Mouse (Mus musculus) forebrain, embryonic 13.5 days (tissue): ENCODE measurements at regions not wholly inside any gene's neighbourhood (a gene's known extent, or its start where the extent isn't known, plus 50 kb on each side); places are given as distances from the start of the nearest gene placed in this dataset.

Experiments used
- ATAC-seq: fragments of 200-750 bp; cut with Nextera tagmentation; 2 replicates; pipeline ENCODE4 v1.8.0; 2017
- H3K27ac ChIP-seq: fragments of 300-500 bp; sonication (generic); 2 replicates; pipeline ENCODE4 v1.5.1; 2015; ENCODE audit warnings: inconsistent platforms, mild to moderate bottlenecking, moderate library complexity
- H3K27me3 ChIP-seq: fragments of 300-500 bp; sonication (generic); 2 replicates; pipeline ENCODE4 v1.6.1; 2015; ENCODE audit warnings: mild to moderate bottlenecking, inconsistent platforms
- H3K36me3 ChIP-seq: fragments of 300-500 bp; sonication (generic); 2 replicates; pipeline ENCODE4 v1.6.1; 2015; ENCODE audit warnings: mild to moderate bottlenecking, inconsistent platforms; ENCODE audit not compliant: poor library complexity, severe bottlenecking
- H3K4me1 ChIP-seq: fragments of 300-500 bp; sonication (generic); 2 replicates; pipeline ENCODE4 v1.6.1; 2015; ENCODE audit warnings: inconsistent platforms
- H3K4me2 ChIP-seq: fragments of 300-500 bp; sonication (generic); 2 replicates; pipeline ENCODE4 v1.6.1; 2015; ENCODE audit warnings: inconsistent platforms, mild to moderate bottlenecking, moderate library complexity
- H3K4me3 ChIP-seq: fragments of 300-500 bp; sonication (generic); 2 replicates; pipeline ENCODE4 v1.5.1; 2015; ENCODE audit warnings: mild to moderate bottlenecking, inconsistent platforms
- H3K9ac ChIP-seq: fragments of 300-500 bp; sonication (generic); 2 replicates; pipeline ENCODE4 v1.6.1; 2015; ENCODE audit warnings: mild to moderate bottlenecking, inconsistent platforms
- H3K9me3 ChIP-seq: fragments of 300-500 bp; sonication (generic); replicated peaks from 2 replicates; pipeline ENCODE4 v1.6.1; 2016; ENCODE audit warnings: inconsistent platforms
- WGBS: fragments of 180-500 bp; shearing (Covaris S2); methylation state at CpG from one replicate; pipeline ENCODE4 v1.1.7; 2015; 5-methylcytosine and 5-hydroxymethylcytosine counted together

- ATAC-seq: peak; percentile 63
- Histone ChIP-seq H3K4me1 (no peaks in the 10 kb centered on the region), H3K9ac (no peak overlapping the region), H3K4me2 (no peak overlapping the region), H3K4me3 (no peak overlapping the region), H3K27me3 (no peaks in the 10 kb centered on the region), H3K36me3 (no peaks in the 10 kb centered on the region), H3K9me3 (no peaks in the 10 kb centered on the region), H3K27ac (no peak overlapping the region)
- 17% methylated on average over 5 of the region's 5 CpGs for WGBS
Observed at GRCm38 (mm10) chr17:16571403-16571802, 492.5 kb upstream of the Zfp960 start.

GRCm38 (mm10) chr17:16588791-16589190 lies 475.1 kb upstream of the Zfp960 start:
- Histone ChIP-seq H3K9ac (no peak overlapping the region), H3K4me3 (no peak overlapping the region), H3K27me3 (no peaks in the 10 kb centered on the region), H3K36me3 (no peaks in the 10 kb centered on the region), H3K4me1 (no peaks in the 10 kb centered on the region), H3K4me2 (no peak overlapping the region), H3K27ac (no peak overlapping the region), H3K9me3 (no peaks in the 10 kb centered on the region)
- ATAC-seq: no peak
- 96% methylated on average over 1 of the region's 1 CpGs for WGBS

- Histone ChIP-seq H3K4me3 (no peak overlapping the region), H3K27me3 (no peaks in the 10 kb centered on the region), H3K36me3 (no peaks in the 10 kb centered on the region), H3K4me2 (no peak overlapping the region), H3K27ac (no peak overlapping the region), H3K9me3 (no peaks in the 10 kb centered on the region), H3K4me1 (no peaks in the 10 kb centered on the region), H3K9ac (no peak overlapping the region)
- ATAC-seq: peak; percentile 81
- WGBS: 40% methylated on average over 3 of the region's 3 CpGs
Observed at GRCm38 (mm10) chr17:16599671-16600070, 464.2 kb upstream of the Zfp960 start.

- Histone ChIP-seq H3K27me3 (no peaks in the 10 kb centered on the region), H3K36me3 (no peaks in the 10 kb centered on the region), H3K9ac (no peak overlapping the region), H3K4me1 (no peaks in the 10 kb centered on the region), H3K27ac (no peak overlapping the region), H3K4me3 (no peak overlapping the region), H3K9me3 (no peaks in the 10 kb centered on the region), H3K4me2 (no peak overlapping the region)
- WGBS: 48% methylated on average over 1 of the region's 1 CpGs
- peak; percentile 61; the same call in 1 of the 2 replicates for ATAC-seq
Observed at GRCm38 (mm10) chr17:16612405-16612979, 451.4 kb upstream of the Zfp960 start.

GRCm38 (mm10) chr17:16621931-16622556 lies 441.9 kb upstream of the Zfp960 start:
- H3K27me3 ChIP-seq: no peaks in the 10 kb centered on the region
- H3K36me3 ChIP-seq: no peaks in the 10 kb centered on the region
- H3K4me3 ChIP-seq: no peak overlapping the region
- ATAC-seq: no peak
- WGBS: 86% methylated on average over 4 of the region's 4 CpGs
- H3K4me2 ChIP-seq: no peak overlapping the region
- no peaks in the 10 kb centered on the region for H3K4me1 ChIP-seq
- H3K27ac ChIP-seq: no peak overlapping the region
- no peaks in the 10 kb centered on the region for H3K9me3 ChIP-seq
- no peak overlapping the region for H3K9ac ChIP-seq

- Histone ChIP-seq H3K4me2 (no peak overlapping the region), H3K27ac (no peak overlapping the region), H3K27me3 (no peaks in the 10 kb centered on the region), H3K4me1 (no peaks in the 10 kb centered on the region), H3K4me3 (no peak overlapping the region), H3K9me3 (no peaks in the 10 kb centered on the region), H3K9ac (no peak overlapping the region), H3K36me3 (no peaks in the 10 kb centered on the region)
- no peak for ATAC-seq
- WGBS: 75% methylated on average over 1 of the region's 1 CpGs
Observed at GRCm38 (mm10) chr17:16629854-16630253, 434.1 kb upstream of the Zfp960 start.

- Histone ChIP-seq H3K27me3 (no peaks in the 10 kb centered on the region), H3K9me3 (no peaks in the 10 kb centered on the region), H3K4me1 (no peaks in the 10 kb centered on the region), H3K4me3 (no peak overlapping the region), H3K9ac (no peak overlapping the region), H3K36me3 (no peaks in the 10 kb centered on the region), H3K27ac (no peak overlapping the region), H3K4me2 (no peak overlapping the region)
- no peak for ATAC-seq
Observed at GRCm38 (mm10) chr17:16633426-16633825, 430.5 kb upstream of the Zfp960 start.

GRCm38 (mm10) chr17:16637463-16637862 lies 426.4 kb upstream of the Zfp960 start:
- no peak overlapping the region for H3K27ac ChIP-seq
- no peaks in the 10 kb centered on the region for H3K9me3 ChIP-seq
- H3K27me3 ChIP-seq: no peaks in the 10 kb centered on the region
- H3K36me3 ChIP-seq: no peaks in the 10 kb centered on the region
- no peak overlapping the region for H3K9ac ChIP-seq
- H3K4me1 ChIP-seq: no peaks in the 10 kb centered on the region
- no peak overlapping the region for H3K4me2 ChIP-seq
- H3K4me3 ChIP-seq: no peak overlapping the region
- no peak for ATAC-seq

GRCm38 (mm10) chr17:16647942-16648341 lies 416.0 kb upstream of the Zfp960 start:
- no peak overlapping the region for H3K27ac ChIP-seq
- no peak overlapping the region for H3K4me3 ChIP-seq
- no peak overlapping the region for H3K9ac ChIP-seq
- H3K36me3 ChIP-seq: no peaks in the 10 kb centered on the region
- no peaks in the 10 kb centered on the region for H3K9me3 ChIP-seq
- H3K4me2 ChIP-seq: no peak overlapping the region
- 26% methylated on average over 1 of the region's 1 CpGs for WGBS
- H3K27me3 ChIP-seq: no peaks in the 10 kb centered on the region
- ATAC-seq: no peak
- no peaks in the 10 kb centered on the region for H3K4me1 ChIP-seq

GRCm38 (mm10) chr17:16665253-16665652 lies 398.7 kb upstream of the Zfp960 start:
- Histone ChIP-seq H3K4me2 (no peak overlapping the region), H3K27ac (no peak overlapping the region), H3K9me3 (no peaks in the 10 kb centered on the region), H3K36me3 (no peaks in the 10 kb centered on the region), H3K9ac (no peak overlapping the region), H3K4me1 (no peaks in the 10 kb centered on the region), H3K27me3 (no peaks in the 10 kb centered on the region), H3K4me3 (no peak overlapping the region)
- ATAC-seq: no peak

GRCm38 (mm10) chr17:16667606-16668005 lies 396.3 kb upstream of the Zfp960 start:
- Histone ChIP-seq H3K27ac (no peak overlapping the region), H3K9me3 (no peaks in the 10 kb centered on the region), H3K9ac (no peak overlapping the region), H3K4me3 (no peak overlapping the region), H3K4me1 (no peaks in the 10 kb centered on the region), H3K36me3 (no peaks in the 10 kb centered on the region), H3K4me2 (no peak overlapping the region), H3K27me3 (no peaks in the 10 kb centered on the region)
- no peak for ATAC-seq
- WGBS: 73% methylated on average over 1 of the region's 1 CpGs

GRCm38 (mm10) chr17:16704199-16704598 lies 359.7 kb upstream of the Zfp960 start:
- no peak overlapping the region for H3K27ac ChIP-seq
- H3K9me3 ChIP-seq: no peaks in the 10 kb centered on the region; the same call in 1 of the 2 replicates
- no peaks in the 10 kb centered on the region for H3K27me3 ChIP-seq
- H3K9ac ChIP-seq: no peak overlapping the region
- no peak overlapping the region for H3K4me3 ChIP-seq
- peak; percentile 21; the same call in 1 of the 2 replicates for ATAC-seq
- H3K4me2 ChIP-seq: no peak overlapping the region
- H3K4me1 ChIP-seq: no peaks in the 10 kb centered on the region
- H3K36me3 ChIP-seq: no peaks in the 10 kb centered on the region

- H3K27ac ChIP-seq: no peak overlapping the region
- H3K4me3 ChIP-seq: no peak overlapping the region
- 89% methylated on average over 1 of the region's 1 CpGs for WGBS
- no peaks in the 10 kb centered on the region for H3K27me3 ChIP-seq
- ATAC-seq: peak; percentile 21; the same call in 1 of the 2 replicates
- no peaks in the 10 kb centered on the region for H3K4me1 ChIP-seq
- H3K9ac ChIP-seq: no peak overlapping the region
- H3K4me2 ChIP-seq: no peak overlapping the region
- no peaks in the 10 kb centered on the region for H3K9me3 ChIP-seq
- no peaks in the 10 kb centered on the region for H3K36me3 ChIP-seq
Observed at GRCm38 (mm10) chr17:16705890-16706289, 358.0 kb upstream of the Zfp960 start.
